Mouse (Mus musculus): ENCODE results near the gene Gm3233.
A peak's percentile ranks its signal among the peaks of the same experiment; 100 is the strongest.
"Not testable (repeated sequence)": the region's sequence is repeated elsewhere in the genome, so short reads cannot be mapped to it uniquely, and the experiment has no call there.

Gene Gm3233

DNA sequence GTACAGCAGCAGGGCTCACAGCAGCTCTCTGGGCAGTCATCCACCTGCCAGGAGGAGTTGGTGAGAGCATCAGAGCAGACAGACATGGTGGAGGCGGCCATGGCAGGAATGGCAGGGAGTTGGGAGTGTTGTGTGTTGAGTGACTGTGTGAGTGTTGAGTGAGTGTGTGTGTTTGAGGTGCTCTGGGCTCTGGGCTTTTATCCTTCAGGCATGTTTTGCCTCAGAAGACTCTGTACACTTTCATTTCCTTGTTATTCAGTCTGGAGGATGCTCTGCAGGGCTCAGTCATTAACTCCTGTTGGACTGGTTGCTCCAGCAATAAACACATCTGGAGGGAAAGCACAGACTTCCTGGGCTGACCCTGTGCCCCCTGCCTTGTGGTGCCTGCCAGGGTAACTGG lies at the start of gene Gm3233:
Gm3233 (minus strand) TSS at position 101 of the 400 bp plus-strand sequence.
- not testable (repeated sequence) for DNase-seq

DNA sequence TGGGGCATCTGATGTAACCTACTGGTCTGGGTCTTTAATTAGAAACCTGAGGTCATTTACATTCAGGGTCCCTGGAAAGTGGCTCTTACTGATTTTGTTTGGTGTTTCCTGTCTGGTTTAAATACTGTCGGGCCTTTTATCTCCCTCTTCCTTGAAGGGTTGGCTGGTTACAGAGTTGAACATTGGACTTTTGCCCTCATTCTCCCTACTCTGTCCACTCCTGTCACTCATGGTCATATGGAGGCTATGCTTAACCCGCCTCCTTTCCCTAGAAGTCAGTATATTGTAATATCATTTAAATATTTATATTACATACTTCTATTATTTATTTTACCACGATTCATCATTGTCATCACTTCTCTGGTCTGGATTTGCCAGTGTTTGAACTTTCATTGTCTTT lies 44.6 kb upstream of the Gm3233 start:
- DNase-seq, result no peak

DNA sequence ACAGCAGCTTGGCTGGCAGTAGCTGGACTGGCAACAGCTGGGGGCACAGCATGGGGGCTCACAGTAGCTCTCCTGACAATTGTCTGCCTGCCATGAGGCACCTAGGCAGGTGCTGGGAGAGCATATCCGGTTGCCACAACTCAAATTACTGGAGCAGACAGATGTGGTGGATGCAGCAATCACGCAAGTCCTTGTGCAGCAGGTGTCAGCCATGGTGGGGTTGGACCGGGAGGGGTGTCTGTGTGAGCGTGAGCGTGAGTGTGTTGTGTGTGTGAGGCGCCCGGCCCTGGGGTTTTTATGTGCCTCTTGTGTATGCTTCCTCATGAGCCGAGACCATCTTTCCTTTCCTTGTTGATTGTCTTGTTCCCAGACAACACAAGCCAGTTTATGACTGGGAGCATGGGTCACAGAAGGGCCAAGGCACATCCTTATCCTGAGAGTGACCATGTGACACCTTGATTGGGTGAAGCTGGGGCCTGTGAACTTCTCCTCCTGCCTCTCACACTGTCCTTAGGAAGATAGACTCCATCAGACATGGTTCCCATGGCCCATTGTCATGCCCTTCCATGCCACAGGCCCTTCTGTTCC lies 39.5 kb upstream of the Gm3233 start, which contains the start of gene Gm19668:
Gm19668 (minus strand) TSS at position 213 of the 588 bp plus-strand sequence.
- DNase-seq, result no peak

DNA sequence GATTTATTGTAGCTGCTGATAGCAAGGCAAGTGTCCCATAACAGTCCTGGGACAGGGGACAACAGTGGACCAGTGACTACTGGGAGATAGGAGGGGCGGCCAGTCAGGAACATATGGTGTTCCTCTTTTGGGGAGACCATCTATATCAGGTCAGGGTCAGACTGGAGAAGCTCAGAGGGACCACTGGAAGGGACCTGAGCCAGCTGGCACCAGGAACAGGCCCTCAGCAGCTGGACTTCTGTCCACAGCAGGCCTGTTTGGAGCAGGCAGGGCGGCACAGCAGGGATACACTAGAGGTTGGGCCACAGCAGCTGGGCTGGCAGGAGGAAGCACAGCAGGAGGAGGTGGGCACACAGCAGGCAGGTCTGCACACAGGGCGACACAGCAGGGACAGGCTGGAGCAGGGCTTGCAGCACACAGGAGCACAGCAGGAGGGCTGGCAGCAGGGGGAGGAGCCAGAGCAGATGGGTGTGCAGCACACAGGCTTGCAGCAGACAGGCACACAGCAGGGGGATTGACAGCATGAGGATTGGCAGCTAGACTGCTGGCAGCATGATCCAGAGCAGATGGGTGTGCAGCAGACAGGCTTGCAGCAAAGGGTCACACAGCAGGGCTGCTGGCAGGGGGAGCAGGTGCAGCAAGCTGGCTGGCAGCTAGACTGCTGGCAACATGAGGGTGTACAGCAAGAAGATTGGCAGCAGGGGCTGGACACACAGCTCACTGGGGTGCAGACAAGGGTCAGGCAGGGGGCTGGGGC lies 38.9 kb upstream of the Gm3233 start:
- peak; percentile 18 to 51 for DNase-seq

DNA sequence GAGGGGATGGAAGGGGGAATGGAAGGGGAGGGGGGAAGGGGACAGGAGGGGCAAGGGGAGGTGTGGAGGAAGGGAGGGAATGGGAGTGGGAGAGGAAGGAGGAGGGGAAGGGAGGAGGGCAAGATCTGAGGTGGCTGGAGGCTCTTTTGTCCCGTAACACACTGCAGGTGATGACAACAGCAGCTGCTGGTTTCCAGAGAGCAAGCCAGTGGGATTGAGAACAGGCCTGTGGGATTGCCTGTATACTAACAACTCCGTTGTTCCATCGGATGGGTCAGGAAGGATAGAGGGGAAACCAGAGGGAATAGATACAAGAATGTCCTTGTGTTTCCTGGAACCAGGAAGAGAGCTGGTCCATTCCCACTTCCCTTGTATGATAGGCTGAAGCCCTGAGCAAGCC lies 38.2 kb upstream of the Gm3233 start:
- DNase-seq, result no peak

DNA sequence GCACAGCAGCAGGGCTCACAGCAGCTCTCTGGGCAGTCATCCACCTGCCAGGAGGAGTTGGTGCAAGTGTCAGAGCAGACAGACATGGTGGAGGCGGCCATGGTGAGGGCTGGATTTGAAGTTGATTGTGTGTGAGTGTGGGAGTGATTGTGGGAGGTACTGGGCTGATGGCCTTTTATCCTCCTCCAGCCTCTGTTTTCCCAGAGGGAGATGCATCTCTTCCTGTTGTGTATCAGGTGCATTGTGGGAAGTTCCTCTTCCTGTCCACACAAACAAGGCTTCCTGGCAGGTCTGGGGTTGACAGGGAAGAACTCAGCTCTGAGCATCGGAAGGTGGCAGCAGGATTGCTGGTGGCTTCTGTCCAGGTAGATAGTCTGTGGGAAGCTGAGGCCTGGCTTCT lies 35.5 kb upstream of the Gm3233 start, which contains the start of gene Gm9639:
Gm9639 (minus strand) TSS at position 101 of the 400 bp plus-strand sequence.
- DNase-seq, result no peak

DNA sequence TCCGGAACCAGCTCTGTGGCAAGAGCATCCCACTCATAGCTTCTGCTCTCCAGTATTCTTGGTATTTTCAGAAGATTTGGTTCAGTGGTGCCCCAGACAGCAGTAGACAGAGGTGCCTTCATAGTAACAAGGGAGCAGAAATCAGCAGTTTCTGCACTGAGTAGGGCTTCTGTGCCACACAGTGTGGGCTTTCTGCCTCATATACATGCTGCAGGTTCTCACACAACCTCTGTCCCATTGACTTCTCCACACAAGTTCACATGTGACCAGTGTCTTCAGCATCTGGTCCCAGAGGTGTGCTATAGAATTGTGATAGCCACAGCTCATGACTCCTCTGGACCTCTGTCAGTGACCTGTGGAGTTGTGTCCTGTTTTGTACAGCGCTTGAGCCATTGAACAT lies 29.1 kb upstream of the Gm3233 start:
- DNase-seq, result no peak

DNA sequence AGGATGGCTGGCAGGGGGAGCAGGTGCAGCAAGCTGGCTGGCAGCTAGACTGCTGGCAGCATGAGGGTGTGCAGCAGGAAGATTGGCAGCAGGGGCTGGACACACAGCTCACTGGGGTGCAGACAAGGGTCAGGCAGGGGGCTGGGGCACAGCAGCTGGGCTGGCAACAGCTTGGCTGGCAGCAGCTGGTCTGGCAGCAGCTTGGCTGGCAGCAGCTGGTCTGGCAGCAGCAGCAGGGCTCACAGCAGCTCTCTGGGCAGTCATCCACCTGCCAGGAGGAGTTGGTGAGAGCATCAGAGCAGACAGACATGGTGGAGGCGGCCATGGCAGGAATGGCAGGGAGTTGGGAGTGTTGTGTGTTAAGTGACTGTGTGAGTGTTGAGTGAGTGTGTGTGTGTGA lies 28.4 kb upstream of the Gm3233 start, which contains the start of gene Gm7137:
Gm7137 (minus strand) TSS at position 325 of the 400 bp plus-strand sequence.
- DNase-seq, result not testable (repeated sequence)

DNA sequence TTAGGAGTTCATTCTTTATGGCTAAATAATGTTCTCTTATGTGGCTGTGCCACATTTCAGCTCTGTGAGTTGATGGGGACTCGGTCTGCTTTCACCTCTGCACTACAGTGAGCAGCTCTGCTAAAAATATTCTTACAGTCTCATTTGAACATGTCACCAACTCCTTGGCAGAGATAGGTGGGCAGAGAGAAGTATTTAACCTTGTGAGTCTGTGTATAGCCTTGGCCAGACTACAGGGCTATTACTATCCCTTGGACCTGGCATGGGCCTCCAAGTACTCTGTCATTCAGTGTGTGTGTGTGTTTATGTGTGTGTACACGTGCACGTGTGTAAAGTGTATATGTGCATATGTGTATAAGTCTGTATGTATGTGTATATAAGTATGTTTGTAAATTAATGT lies 23.9 kb upstream of the Gm3233 start:
- not testable (repeated sequence) for DNase-seq

DNA sequence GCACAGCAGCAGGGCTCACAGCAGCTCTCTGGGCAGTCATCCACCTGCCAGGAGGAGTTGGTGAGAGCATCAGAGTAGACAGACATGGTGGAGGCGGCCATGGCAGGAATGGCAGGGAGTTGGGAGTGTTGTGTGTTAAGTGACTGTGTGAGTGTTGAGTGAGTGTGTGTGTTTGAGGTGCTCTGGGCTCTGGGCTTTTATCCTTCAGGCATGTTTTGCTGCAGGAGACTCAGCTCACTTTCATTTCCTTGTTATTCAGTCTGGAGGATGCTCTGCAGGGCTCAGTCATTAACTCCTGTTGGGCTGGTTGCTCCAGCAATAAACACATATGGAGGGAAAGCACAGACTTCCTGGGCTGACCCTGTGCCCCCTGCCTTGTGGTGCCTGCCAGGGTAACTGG lies 23.0 kb upstream of the Gm3233 start, which contains the start of gene Gm3250:
Gm3250 (minus strand) TSS at position 101 of the 400 bp plus-strand sequence.
- not testable (repeated sequence) for DNase-seq

DNA sequence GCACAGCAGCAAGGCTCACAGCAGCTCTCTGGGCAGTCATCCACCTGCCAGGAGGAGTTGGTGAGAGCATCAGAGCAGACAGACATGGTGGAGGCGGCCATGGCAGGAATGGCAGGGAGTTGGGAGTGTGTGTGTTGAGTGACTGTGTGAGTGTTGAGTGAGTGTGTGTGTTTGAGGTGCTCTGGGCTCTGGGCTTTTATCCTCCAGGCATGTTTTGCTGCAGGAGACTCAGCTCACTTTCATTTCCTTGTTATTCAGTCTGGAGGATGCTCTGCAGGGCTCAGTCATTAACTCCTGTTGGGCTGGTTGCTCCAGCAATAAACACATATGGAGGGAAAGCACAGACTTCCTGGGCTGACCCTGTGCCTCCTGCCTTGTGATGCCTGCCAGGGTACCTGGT lies 17.4 kb upstream of the Gm3233 start, which contains the start of gene Gm7138:
Gm7138 (minus strand) TSS at position 101 of the 400 bp plus-strand sequence.
- not testable (repeated sequence) for DNase-seq

DNA sequence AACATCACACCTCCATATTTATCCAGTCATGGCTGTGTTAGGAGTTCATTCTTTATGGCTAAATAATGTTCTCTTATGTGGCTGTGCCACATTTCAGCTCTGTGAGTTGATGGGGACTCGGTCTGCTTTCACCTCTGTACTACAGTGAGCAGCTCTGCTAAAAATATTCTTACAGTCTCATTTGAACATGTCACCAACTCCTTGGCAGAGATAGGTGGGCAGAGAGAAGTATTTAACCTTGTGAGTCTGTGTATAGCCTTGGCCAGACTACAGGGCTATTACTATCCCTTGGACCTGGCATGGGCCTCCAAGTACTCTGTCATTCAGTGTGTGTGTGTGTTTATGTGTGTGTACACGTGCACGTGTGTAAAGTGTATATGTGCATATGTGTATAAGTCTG lies 12.7 kb upstream of the Gm3233 start:
- not testable (repeated sequence) for DNase-seq

DNA sequence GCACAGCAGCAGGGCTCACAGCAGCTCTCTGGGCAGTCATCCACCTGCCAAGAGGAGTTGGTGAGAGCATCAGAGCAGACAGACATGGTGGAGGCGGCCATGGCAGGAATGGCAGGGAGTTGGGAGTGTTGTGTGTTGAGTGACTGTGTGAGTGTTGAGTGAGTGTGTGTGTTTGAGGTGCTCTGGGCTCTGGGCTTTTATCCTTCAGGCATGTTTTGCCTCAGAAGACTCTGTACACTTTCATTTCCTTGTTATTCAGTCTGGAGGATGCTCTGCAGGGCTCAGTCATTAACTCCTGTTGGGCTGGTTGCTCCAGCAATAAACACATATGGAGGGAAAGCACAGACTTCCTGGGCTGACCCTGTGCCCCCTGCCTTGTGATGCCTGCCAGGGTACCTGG lies 11.7 kb upstream of the Gm3233 start, which contains the start of gene Gm3238:
Gm3238 (minus strand) TSS at position 101 of the 400 bp plus-strand sequence.
- DNase-seq, result not testable (repeated sequence)

DNA sequence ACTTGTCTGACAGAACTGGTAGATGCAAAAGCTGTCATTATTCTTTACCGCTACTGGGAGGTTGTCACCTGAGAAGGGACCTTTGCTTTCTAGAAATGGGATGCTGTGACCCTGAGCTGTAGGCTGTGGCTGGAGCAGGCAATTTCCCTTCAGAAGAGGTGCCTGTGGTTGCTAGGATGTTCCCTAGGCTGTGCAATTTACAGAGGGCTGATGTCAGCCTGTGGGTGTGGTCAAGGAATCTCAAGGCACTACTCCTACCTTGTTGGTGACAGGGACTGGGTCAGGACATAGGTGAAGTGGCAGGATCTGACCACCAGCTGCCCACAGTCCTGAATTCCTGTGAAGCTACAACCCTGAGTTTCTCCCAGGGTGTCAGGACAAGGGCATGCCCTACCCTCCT lies 10.2 kb upstream of the Gm3233 start:
- no peak for DNase-seq

DNA sequence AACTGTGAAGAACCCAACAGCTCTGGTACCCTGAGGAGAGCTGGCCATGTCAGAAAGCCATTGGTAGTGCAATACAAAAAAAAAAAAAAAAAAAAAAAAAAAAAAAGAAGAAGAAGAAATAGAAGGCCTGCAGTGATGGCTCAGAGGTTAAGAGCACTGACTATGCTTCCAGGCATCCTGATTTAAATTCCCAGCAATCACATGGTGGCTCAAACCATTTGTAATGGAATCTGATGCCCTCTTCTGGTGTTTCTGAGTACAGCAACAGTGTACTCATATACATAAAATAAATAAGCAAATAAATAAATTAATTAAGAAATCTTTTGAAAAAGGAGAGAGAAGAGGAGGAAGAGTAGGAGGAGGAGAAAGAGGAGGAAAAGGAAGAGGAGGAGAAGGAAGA lies 6.0 kb downstream of the Gm3233 start:
- no peak for DNase-seq

DNA sequence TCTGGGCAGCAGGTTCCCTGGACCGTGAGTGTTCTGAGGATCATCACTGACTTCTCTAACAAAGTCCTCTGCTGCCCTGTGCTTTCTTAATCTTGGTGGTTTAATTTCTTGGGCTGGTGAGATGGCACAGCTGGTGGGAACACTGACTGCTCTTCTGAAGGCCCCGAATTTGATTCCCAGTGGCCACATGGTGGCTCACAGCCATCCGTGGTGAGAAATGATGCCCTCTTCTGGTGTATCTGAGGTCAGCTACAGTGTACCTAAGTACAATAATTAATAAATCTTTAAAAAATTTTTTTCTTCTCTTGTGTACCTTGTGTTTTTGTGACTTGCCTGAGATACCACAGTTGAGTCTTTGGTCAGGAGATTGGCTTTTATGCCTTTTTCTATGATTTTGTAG lies 7.2 kb downstream of the Gm3233 start:
- not testable (repeated sequence) for DNase-seq

DNA sequence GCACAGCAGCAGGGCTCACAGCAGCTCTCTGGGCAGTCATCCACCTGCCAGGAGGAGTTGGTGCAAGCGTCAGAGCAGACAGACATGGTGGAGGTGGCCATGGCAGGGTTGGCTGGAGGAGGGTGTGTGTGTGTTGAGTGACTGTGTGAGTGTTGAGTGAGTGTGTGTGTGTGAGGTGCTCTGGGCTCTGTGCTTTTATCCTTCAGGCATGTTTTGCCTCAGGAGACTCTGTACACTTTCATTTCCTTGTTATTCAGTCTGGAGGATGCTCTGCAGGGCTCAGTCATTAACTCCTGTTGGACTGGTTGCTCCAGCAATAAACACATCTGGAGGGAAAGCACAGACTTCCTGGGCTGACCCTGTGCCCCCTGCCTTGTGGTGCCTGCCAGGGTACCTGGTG lies 8.2 kb downstream of the Gm3233 start, which contains the start of gene Gm9736:
Gm9736 (minus strand) TSS at position 101 of the 400 bp plus-strand sequence.
- not testable (repeated sequence) for DNase-seq

DNA sequence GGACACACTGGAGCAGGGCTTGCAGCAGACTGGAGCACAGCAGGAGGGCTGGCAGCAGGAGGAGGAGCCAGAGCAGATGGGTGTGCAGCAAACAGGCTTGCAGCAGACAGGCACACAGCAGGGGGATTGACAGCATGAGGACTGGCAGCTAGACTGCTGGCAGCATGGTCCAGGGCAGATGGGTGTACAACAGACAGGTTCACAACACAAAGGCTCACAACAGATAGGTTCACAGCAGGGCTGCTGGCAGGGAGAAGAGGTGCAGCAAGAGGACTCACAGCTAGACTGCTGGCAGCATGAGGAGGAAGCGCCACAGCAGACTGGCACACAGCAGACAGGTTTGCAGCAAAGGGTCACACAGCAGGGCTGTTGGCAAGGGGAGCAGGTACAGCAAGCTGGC lies 8.8 kb downstream of the Gm3233 start:
- peak; percentile 41 to 52 for DNase-seq

DNA sequence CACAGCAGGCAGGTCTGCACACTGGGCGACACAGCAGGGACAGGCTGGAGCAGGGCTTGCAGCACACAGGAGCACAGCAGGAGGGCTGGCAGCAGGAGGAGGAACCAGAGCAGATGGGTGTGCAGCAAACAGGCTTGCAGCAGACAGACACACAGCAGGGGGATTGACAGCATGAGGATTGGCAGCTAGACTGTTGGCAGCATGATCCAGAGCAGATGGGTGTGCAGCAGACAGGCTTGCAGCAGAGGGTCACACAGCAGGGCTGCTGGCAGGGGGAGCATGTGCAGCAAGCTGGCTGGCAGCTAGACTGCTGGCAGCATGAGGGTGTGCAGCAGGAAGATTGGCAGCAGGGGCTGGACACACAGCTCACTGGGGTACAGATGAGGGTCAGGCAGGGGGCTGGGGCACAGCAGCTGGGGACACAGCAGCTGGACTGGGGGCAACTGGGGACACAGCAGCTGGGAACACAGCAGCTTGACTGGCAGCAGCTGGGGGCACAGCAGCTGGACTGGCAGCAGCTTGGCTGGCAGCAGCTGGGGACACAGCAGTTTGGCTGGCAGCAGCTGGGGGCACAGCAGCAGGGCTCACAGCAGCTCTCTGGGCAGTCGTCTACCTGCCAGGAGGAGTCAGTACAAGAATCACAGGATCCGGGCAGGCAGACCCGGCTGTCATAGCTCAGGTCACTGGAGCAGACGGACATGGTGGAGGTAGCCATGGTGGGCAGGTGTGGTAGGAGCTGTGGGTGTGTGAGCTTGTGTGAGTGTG lies 17.4 kb downstream of the Gm3233 start, which contains the start of gene Gm18596:
Gm18596 (minus strand) TSS at position 715 of the 765 bp plus-strand sequence.
- peak; percentile 47 to 66 for DNase-seq

DNA sequence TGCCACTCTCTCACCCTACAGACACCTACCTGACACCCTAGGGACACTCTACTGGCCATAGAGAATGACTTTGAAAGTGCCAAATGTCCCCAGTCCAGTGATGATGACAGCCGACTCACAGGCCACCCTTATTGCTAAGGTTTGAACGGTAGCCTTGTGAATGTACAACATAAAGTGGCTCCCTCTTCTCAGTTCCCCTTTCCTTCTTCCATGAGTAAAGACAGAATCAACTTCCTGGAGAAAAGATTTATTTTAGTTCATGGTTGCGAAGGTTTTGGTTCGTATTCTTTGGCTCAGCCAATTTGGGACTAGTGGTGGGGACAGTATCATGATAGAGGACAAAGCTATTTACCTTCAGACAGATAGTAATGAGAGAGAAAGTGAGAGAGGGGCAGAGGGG lies 20.6 kb downstream of the Gm3233 start:
- no peak for DNase-seq

DNA sequence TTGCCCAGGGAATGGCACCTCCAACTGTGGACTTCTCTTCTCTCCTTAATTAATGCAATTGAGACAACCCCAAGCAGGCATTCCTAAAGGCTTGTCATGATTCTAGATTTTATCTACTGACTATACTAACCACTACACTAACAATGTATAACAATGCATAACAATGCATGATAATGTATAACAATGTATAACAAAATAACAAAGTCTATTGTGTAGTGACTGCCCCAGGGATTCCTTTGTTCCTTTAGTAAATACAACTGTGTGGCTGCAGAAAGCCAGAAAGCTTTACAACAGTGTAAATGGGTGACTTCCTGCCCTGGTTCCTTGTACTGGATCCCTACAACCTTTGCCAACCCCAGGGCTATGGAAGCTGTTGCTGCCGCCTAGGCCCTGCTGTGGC lies 23.6 kb downstream of the Gm3233 start:
- no peak for DNase-seq

DNA sequence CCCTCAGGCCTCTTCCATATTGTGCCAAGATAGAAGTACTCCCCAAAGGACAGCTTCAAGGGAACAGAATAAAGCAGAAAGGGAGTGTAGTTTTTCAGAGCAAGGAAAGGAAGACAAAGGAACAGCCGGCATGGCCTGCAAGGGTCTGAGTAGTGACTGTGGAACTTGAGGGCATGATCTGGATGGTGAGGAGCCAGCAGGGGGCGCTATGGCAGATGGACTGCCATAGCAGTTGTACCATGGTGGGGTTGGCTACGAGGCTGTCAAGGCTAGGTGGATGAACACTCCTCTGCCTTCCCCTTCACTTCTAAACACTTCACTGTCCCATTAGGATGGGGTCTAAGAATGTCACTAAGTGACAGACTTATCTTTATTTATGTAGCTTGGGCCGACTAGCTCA lies 30.2 kb downstream of the Gm3233 start:
- DNase-seq, result peak in 1 of 2 experiments; percentile 12

DNA sequence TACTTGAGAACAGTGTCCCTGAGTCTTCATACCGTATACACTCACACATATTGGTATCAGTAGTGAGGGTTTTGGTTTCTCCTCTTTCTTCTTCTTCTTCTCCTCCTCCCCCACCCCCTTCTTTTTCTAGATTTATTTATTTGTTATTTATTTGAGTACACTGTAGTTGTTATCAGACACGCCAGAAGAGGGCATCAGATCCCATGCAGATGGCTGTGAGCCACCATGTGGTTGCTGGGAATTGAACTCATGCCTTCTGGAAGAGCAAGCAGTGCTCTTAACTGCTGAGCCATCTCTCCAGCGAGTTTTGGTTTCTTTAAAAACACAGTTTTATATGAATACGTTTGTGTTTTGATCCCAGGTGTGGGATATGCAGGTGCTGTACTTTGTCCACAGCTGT lies 31.2 kb downstream of the Gm3233 start:
- DNase-seq, result peak in 1 of 2 experiments; percentile 21
